Comparison of ENCODE assay signal across 8 mouse cellular contexts in the genomic region with DNA sequence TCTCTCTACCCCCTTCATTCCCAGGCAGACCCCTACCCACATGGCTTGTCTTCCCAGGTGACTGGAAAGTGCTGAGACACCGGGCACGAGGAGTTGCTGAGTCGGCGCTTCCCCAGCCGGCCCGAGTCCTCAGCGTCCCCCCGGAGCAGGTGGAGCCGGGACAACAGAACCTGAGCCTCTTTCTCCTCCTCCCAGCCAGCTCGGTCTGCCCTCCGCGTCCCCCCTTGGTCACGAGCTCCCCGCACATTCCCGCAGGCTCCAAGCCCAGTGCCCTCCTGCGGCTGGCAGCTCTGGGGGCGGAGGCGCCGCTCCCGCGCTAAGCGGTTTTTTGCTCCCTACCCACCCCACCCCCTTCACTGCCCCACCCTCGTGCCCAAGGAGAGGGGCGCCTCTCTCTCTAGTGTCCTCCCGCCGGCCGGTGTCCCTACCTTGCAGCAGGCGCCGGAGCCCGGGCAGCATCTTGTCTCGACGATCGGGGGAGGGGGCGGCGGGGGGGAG. TPM values are rescaled to one million over a fixed set of nuclear protein-coding genes. Genes with fewer than 3 reads are reported as not detected.
A peak's percentile ranks its signal among the peaks of the same experiment; 100 is the strongest.
DNase-seq lines count a peak whose midpoint lies in the region; ATAC-seq and TF ChIP-seq lines count a peak whose summit lies in the region.

A gene (minus strand): TSS at position 477 of the 498 bp plus-strand sequence.

- no peak for TF ChIP-seq POLR2A in bone marrow, adult 2 months (IDR thresholded peaks at IDR 0.05; ENCODE audit: borderline replicate concordance, control insufficient read depth, low read depth, low read length)
- no peak for TF ChIP-seq POLR2A in olfactory bulb, adult 2 months (IDR thresholded peaks at IDR 0.05; ENCODE audit: insufficient read depth, low read depth, low read length)

- peaks cover 88% of the 10 kb centered on the region for H3K27me3 ChIP-seq in kidney, embryonic 15.5 days
- H3K27me3 ChIP-seq in forebrain, postnatal 0 days (ENCODE audit: insufficient read depth, low read length), result peaks cover 9% of the 10 kb centered on the region
- H3K27me3 ChIP-seq in limb, embryonic 10.5 days (ENCODE audit: low read depth, poor library complexity, severe bottlenecking), result peaks cover 100% of the 10 kb centered on the region

- peak within 1 kb of the TSS; percentile 92 for H3K4me2 ChIP-seq in kidney, embryonic 15.5 days
- H3K4me2 ChIP-seq in forebrain, postnatal 0 days (ENCODE audit: low read depth), result peak within 1 kb of the TSS; percentile 93

- ATAC-seq in kidney, embryonic 15.5 days (replicated peaks; ENCODE audit: low FRiP score), result peak; percentile 5; the same call in 1 of the 2 replicates
- peak; percentile 18 for ATAC-seq in forebrain, postnatal 0 days
- ATAC-seq in frontal cortex, adult (ENCODE audit: low TSS enrichment), result no peak

- no peaks in the 10 kb centered on the region for H3K36me3 ChIP-seq in kidney, embryonic 15.5 days
- no peaks in the 10 kb centered on the region for H3K36me3 ChIP-seq in forebrain, postnatal 0 days (ENCODE audit: insufficient read depth)
- H3K36me3 ChIP-seq in limb, embryonic 10.5 days, result no peaks in the 10 kb centered on the region

- under 1% methylated on average over 35 of the region's 35 CpGs for WGBS in kidney, embryonic 15.5 days
- WGBS in bone marrow, adult 2 months, result 1% methylated on average over 35 of the region's 35 CpGs
- under 1% methylated on average over 33 of the region's 35 CpGs for WGBS in forebrain, postnatal 0 days
- under 1% methylated on average over 32 of the region's 35 CpGs for WGBS in limb, embryonic 10.5 days
- under 1% methylated on average over 35 of the region's 35 CpGs for WGBS in olfactory bulb, adult 2 months

- no peak for DNase-seq in kidney, adult 8-10 months
- DNase-seq in forebrain, postnatal 0 days, result peak; percentile 53
- DNase-seq in limb, embryonic 10.5 days (ENCODE audit: low spot score), result peak; percentile 67
- DNase-seq in ovary, postnatal 36 days (ENCODE audit: low spot score), result no peak

- peaks cover 57% of the 10 kb centered on the region for H3K4me1 ChIP-seq in kidney, embryonic 15.5 days
- H3K4me1 ChIP-seq in bone marrow, adult 2 months (ENCODE audit: control insufficient read depth, insufficient read depth, low read length), result peaks cover 2% of the 10 kb centered on the region; the same call in 1 of the 2 replicates
- peaks cover 3% of the 10 kb centered on the region; the same call in 1 of the 2 replicates for H3K4me1 ChIP-seq in forebrain, postnatal 0 days (ENCODE audit: insufficient read depth)
- H3K4me1 ChIP-seq in limb, embryonic 10.5 days, result peaks cover 56% of the 10 kb centered on the region
- H3K4me1 ChIP-seq in olfactory bulb, adult 2 months (ENCODE audit: control insufficient read depth, insufficient read depth, low read length), result peaks cover 33% of the 10 kb centered on the region

- H3K9ac ChIP-seq in kidney, embryonic 15.5 days, result peak within 1 kb of the TSS; percentile 43
- peak within 1 kb of the TSS; percentile 69 for H3K9ac ChIP-seq in forebrain, postnatal 0 days

- H3K4me3 ChIP-seq in kidney, embryonic 15.5 days (replicated peaks), result peak within 1 kb of the TSS; percentile 64
- H3K4me3 ChIP-seq in bone marrow, adult 2 months (replicated peaks; ENCODE audit: control insufficient read depth, low read depth, low read length), result peak within 1 kb of the TSS; percentile 21
- H3K4me3 ChIP-seq in forebrain, postnatal 0 days (ENCODE audit: low read depth, low read length), result peak within 1 kb of the TSS; percentile 74
- H3K4me3 ChIP-seq in limb, embryonic 10.5 days, result peak within 1 kb of the TSS; percentile 63
- H3K4me3 ChIP-seq in olfactory bulb, adult 2 months (ENCODE audit: insufficient read depth, low read depth, low read length), result peak within 1 kb of the TSS; percentile 56

- H3K9me3 ChIP-seq in kidney, embryonic 15.5 days (replicated peaks), result no peaks in the 10 kb centered on the region
- H3K9me3 ChIP-seq in forebrain, postnatal 0 days (ENCODE audit: low read length), result no peaks in the 10 kb centered on the region
- no peaks in the 10 kb centered on the region for H3K9me3 ChIP-seq in limb, embryonic 10.5 days (replicated peaks)

- TF ChIP-seq CTCF in bone marrow, adult 2 months (IDR thresholded peaks at IDR 0.05; ENCODE audit: control insufficient read depth, insufficient read depth, low read length), result no peak
- TF ChIP-seq CTCF in forebrain, postnatal 0 days (IDR thresholded peaks at IDR 0.05; ENCODE audit: low read depth), result no peak
- TF ChIP-seq CTCF in olfactory bulb, adult 2 months (IDR thresholded peaks at IDR 0.05; ENCODE audit: insufficient read depth, low read depth, low read length), result no peak

- H3K27ac ChIP-seq in kidney, embryonic 15.5 days, result no peak within 1 kb of the TSS
- H3K27ac ChIP-seq in bone marrow, adult 2 months (ENCODE audit: control insufficient read depth, insufficient read depth, low read depth, low read length, poor library complexity), result no peak within 1 kb of the TSS
- H3K27ac ChIP-seq in forebrain, postnatal 0 days (ENCODE audit: low read depth, low read length), result peak within 1 kb of the TSS; percentile 83
- H3K27ac ChIP-seq in limb, embryonic 10.5 days, result peak within 1 kb of the TSS; percentile 61
- no peak within 1 kb of the TSS for H3K27ac ChIP-seq in olfactory bulb, adult 2 months (ENCODE audit: insufficient read depth, low read depth, low read length)

RNA-seq across cellular contexts. Expression of the gene that starts here (rescaled TPM):
- 1.2 and 1.6 TPM in 2 replicates for polyA plus RNA-seq in kidney, embryonic 15.5 days (2015; fragmentation: Nextera tagmentation; extraction: Ambion mirVana)
- not detected in 2 replicates for polyA plus RNA-seq in bone marrow, adult 2 months (2011; ENCODE audit: insufficient read depth, insufficient read length, low replicate concordance, missing spikeins)
- 17.7 and 23.7 TPM in 2 replicates for total RNA-seq in forebrain, postnatal 0 days (2014; rRNA removed)
- polyA plus RNA-seq in forebrain, postnatal 0 days (2015; fragmentation: Nextera tagmentation; extraction: Ambion mirVana), result 25.8 and 26.1 TPM in 2 replicates
- 0.74 and 1.0 TPM in 2 replicates for polyA plus RNA-seq in limb, embryonic 10.5 days (2016; fragmentation: Nextera tagmentation; extraction: Ambion mirVana)
- polyA plus RNA-seq in olfactory bulb, adult 2 months (2012; ENCODE audit: insufficient read depth, insufficient read length, low replicate concordance, missing spikeins), result not detected in 2 replicates

Comparison
In these comparisons a context has a peak if more than half of its experiments do, and no peak if none do; other contexts are left out.
1. RNA of the gene that starts here (polyA plus RNA-seq): 25.8 to 26.1 TPM in forebrain, postnatal 0 days; 1.2 to 1.6 TPM in kidney, embryonic 15.5 days, 0.74 to 1.0 TPM in limb, embryonic 10.5 days, not detected in bone marrow, adult 2 months and not detected in olfactory bulb, adult 2 months; every median in the first group is over 10 times any median in the second.
2. H3K27ac ChIP-seq: peak in forebrain, postnatal 0 days (single experiment) and limb, embryonic 10.5 days (single experiment); none in kidney, embryonic 15.5 days (single experiment), bone marrow, adult 2 months (single experiment) and olfactory bulb, adult 2 months (single experiment).
3. H3K4me3 ChIP-seq: peak in every context shown above with its lines; median percentile 74 in forebrain, postnatal 0 days; 64 in kidney, embryonic 15.5 days; 63 in limb, embryonic 10.5 days; 56 in olfactory bulb, adult 2 months; 21 in bone marrow, adult 2 months.
4. DNase-seq: peak in forebrain, postnatal 0 days (single experiment) and limb, embryonic 10.5 days (single experiment); none in kidney, adult 8-10 months (0 of 2) and ovary, postnatal 36 days (single experiment).